Mouse (Mus musculus): Measurements from ENCODE around the gene Hspa12a.

Hspa12a gene

GRCm38 (mm10) chr19:58818571-58819415 is 124.7 kb downstream of the Hspa12a start:
- peak in 1 of 2 experiments; percentile 13 for DNase-seq

- no peak for DNase-seq
Measured at GRCm38 (mm10) chr19:58817398-58817797, 126.1 kb downstream of the Hspa12a start.

GRCm38 (mm10) chr19:58816453-58817041 is 126.9 kb downstream of the Hspa12a start:
- DNase-seq = peak in 1 of 2 experiments; percentile 23

- DNase-seq = no peak
Measured at GRCm38 (mm10) chr19:58815179-58815922, 128.1 kb downstream of the Hspa12a start.

- DNase-seq = no peak
Measured at GRCm38 (mm10) chr19:58810536-58810935, 132.9 kb downstream of the Hspa12a start.

- no peak for DNase-seq
Measured at GRCm38 (mm10) chr19:58808864-58809263, 134.6 kb downstream of the Hspa12a start.

- DNase-seq = peak; percentile 33 to 71
Measured at GRCm38 (mm10) chr19:58806364-58806763, 137.1 kb downstream of the Hspa12a start.

GRCm38 (mm10) chr19:58805191-58805779 is 138.2 kb downstream of the Hspa12a start:
- DNase-seq = no peak

GRCm38 (mm10) chr19:58795114-58795669 is 148.3 kb downstream of the Hspa12a start:
- DNase-seq = no peak

GRCm38 (mm10) chr19:58794284-58794683 is 149.2 kb downstream of the Hspa12a start, which contains the start of gene 1700019N19Rik:
1700019N19Rik (minus strand) TSS chr19:58794461.
- DNase-seq = no peak

- DNase-seq = no peak
Measured at GRCm38 (mm10) chr19:58789194-58789593, 154.3 kb downstream of the Hspa12a start.

- no peak for DNase-seq
Measured at GRCm38 (mm10) chr19:58783938-58784337, 159.5 kb downstream of the Hspa12a start.

GRCm38 (mm10) chr19:58781566-58781965 is 161.9 kb downstream of the Hspa12a start:
- no peak for DNase-seq

GRCm38 (mm10) chr19:58776461-58776860 is 167.0 kb downstream of the Hspa12a start:
- DNase-seq = no peak

GRCm38 (mm10) chr19:58767329-58767728 is 176.1 kb downstream of the Hspa12a start:
- DNase-seq = no peak

GRCm38 (mm10) chr19:58762848-58763541 is 180.5 kb downstream of the Hspa12a start:
- DNase-seq = peak; percentile 12 to 60

- no peak for DNase-seq
Measured at GRCm38 (mm10) chr19:58762316-58762715, 181.1 kb downstream of the Hspa12a start.

- peak; percentile 32 to 57 for DNase-seq
Measured at GRCm38 (mm10) chr19:58759423-58759822, 184.0 kb downstream of the Hspa12a start, which contains the start of gene Pnliprp2. Pnliprp2 (plus strand) TSS chr19:58759719.

- DNase-seq = no peak
Measured at GRCm38 (mm10) chr19:58758871-58759270, 184.6 kb downstream of the Hspa12a start.

GRCm38 (mm10) chr19:58751504-58751903 is 191.9 kb downstream of the Hspa12a start:
- no peak for DNase-seq

- no peak for DNase-seq
Measured at GRCm38 (mm10) chr19:58750822-58751221, 192.6 kb downstream of the Hspa12a start.

- no peak for DNase-seq
Measured at GRCm38 (mm10) chr19:58747498-58748000, 195.9 kb downstream of the Hspa12a start.

Measured in kidney, adult 8-10 months (tissue).